Mouse (Mus musculus) induced T-regulatory cell, adult 2 months (primary cell): ENCODE results near the gene Zfp518b.

ENCODE experiments used
- DNase-seq: peaks from one replicate; pipeline ENCODE4 v3.0.0-alpha.2; 2012; ENCODE audit warnings: low read depth

The Zfp518b gene

GRCm38 (mm10) chr5:38684164-38684911 is at the start of gene Zfp518b:
Gene Zfp518b (minus strand): TSS chr5:38684826.
- peak; percentile 62 for DNase-seq

- DNase-seq = no peak
Measured at GRCm38 (mm10) chr5:38708940-38709581, 24.4 kb upstream of the Zfp518b start.

GRCm38 (mm10) chr5:38707364-38708075 is 22.9 kb upstream of the Zfp518b start:
- DNase-seq = no peak

- no peak for DNase-seq
Measured at GRCm38 (mm10) chr5:38702941-38703340, 18.3 kb upstream of the Zfp518b start.

GRCm38 (mm10) chr5:38702091-38702490 is 17.5 kb upstream of the Zfp518b start:
- DNase-seq = no peak

- DNase-seq = no peak
Measured at GRCm38 (mm10) chr5:38698466-38698865, 13.8 kb upstream of the Zfp518b start.

- DNase-seq = no peak
Measured at GRCm38 (mm10) chr5:38698046-38698445, 13.4 kb upstream of the Zfp518b start.

GRCm38 (mm10) chr5:38696616-38697375 is 12.2 kb upstream of the Zfp518b start:
- no peak for DNase-seq

- DNase-seq = no peak
Measured at GRCm38 (mm10) chr5:38692859-38693258, 8.2 kb upstream of the Zfp518b start.

GRCm38 (mm10) chr5:38689186-38689585 is 4.6 kb upstream of the Zfp518b start:
- no peak for DNase-seq

- no peak for DNase-seq
Measured at GRCm38 (mm10) chr5:38687694-38688093, 3.1 kb upstream of the Zfp518b start.

- no peak for DNase-seq
Measured at GRCm38 (mm10) chr5:38658836-38659235, 25.8 kb downstream of the Zfp518b start.

GRCm38 (mm10) chr5:38656204-38656603 is 28.4 kb downstream of the Zfp518b start:
- DNase-seq = peak; percentile 1

- no peak for DNase-seq
Measured at GRCm38 (mm10) chr5:38655421-38655928, 29.2 kb downstream of the Zfp518b start.

GRCm38 (mm10) chr5:38654571-38654970 is 30.1 kb downstream of the Zfp518b start:
- no peak for DNase-seq

GRCm38 (mm10) chr5:38653101-38653500 is 31.5 kb downstream of the Zfp518b start:
- no peak for DNase-seq

GRCm38 (mm10) chr5:38651455-38651854 is 33.2 kb downstream of the Zfp518b start:
- no peak for DNase-seq

- no peak for DNase-seq
Measured at GRCm38 (mm10) chr5:38641526-38641925, 43.1 kb downstream of the Zfp518b start.

GRCm38 (mm10) chr5:38636301-38636749 is 48.3 kb downstream of the Zfp518b start:
- no peak for DNase-seq

- no peak for DNase-seq
Measured at GRCm38 (mm10) chr5:38635696-38636095, 48.9 kb downstream of the Zfp518b start.

GRCm38 (mm10) chr5:38634321-38635164 is 50.1 kb downstream of the Zfp518b start:
- no peak for DNase-seq
